Mouse (Mus musculus) mouse embryonic stem cell (cell line): ENCODE measurements around the gene Cdc27.

Experiments
- in situ Hi-C, 2 experiments: fragments of 300-500 bp; cut with MboI; formaldehyde crosslinking; loops; 1 replicate in 1 of 2; 3 replicates in 1 of 2; pipeline ENCODE4 v1.14.3; 2019 to 2020; ENCODE audit warnings: low sequenced_read_pairs in 2 of 2, low pct_unique_long_range_greater_than_20kb in 1 of 2, mixed read lengths in 1 of 2; ENCODE audit not compliant: unreplicated experiment in 1 of 2

Gene Cdc27

GRCm38 (mm10) chr11:104536843-104537242 lies 13.6 kb downstream of the Cdc27 start:
- in situ Hi-C loops, result no loop called here

GRCm38 (mm10) chr11:104525935-104526334 lies 24.5 kb downstream of the Cdc27 start:
- in situ Hi-C loops, result no loop called here

GRCm38 (mm10) chr11:104512436-104512835 lies 38.0 kb downstream of the Cdc27 start:
- in situ Hi-C loops, result no loop called here

GRCm38 (mm10) chr11:104510606-104511005 lies 39.8 kb downstream of the Cdc27 start:
- in situ Hi-C loops, result no loop called here

GRCm38 (mm10) chr11:104508455-104508854 lies 42.0 kb downstream of the Cdc27 start:
- in situ Hi-C loops, result no loop called here

GRCm38 (mm10) chr11:104488292-104488691 lies 62.1 kb downstream of the Cdc27 start:
- in situ Hi-C loops, result no loop called here

- in situ Hi-C loops, result no loop called here
Measured at GRCm38 (mm10) chr11:104481971-104482370, 68.4 kb downstream of the Cdc27 start.

- in situ Hi-C loops, result no loop called here
Measured at GRCm38 (mm10) chr11:104479505-104479904, 70.9 kb downstream of the Cdc27 start.

DNA sequence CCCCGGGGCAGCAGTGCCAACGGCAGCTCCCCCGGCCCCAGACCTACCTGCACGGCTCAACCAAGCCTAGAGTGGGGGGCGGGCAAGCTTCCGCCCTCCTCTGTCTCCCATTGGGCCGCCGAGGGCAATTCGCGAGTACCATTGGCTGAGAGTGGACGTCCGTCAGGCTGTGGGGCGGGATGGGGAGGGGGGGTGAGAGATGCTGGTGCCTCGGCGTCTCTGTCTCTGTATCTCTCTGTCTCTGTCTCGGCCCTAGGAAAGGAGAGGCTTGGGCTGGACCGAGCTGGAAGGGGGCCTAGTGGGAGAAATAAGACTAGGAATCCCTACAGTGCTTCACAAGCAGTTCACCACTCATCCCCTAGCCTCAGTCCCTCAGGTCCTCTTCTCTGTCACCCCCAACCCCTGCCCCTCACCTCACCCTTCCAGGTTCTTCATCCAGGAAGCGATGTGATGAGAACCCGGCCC lies 81.0 kb downstream of the Cdc27 start:
- in situ Hi-C loops, result loop anchor here in 1 of 2 experiments (25.0 kb wide), 1 partner anchor 482 kb away; no protein-coding TSS in a partner anchor

DNA sequence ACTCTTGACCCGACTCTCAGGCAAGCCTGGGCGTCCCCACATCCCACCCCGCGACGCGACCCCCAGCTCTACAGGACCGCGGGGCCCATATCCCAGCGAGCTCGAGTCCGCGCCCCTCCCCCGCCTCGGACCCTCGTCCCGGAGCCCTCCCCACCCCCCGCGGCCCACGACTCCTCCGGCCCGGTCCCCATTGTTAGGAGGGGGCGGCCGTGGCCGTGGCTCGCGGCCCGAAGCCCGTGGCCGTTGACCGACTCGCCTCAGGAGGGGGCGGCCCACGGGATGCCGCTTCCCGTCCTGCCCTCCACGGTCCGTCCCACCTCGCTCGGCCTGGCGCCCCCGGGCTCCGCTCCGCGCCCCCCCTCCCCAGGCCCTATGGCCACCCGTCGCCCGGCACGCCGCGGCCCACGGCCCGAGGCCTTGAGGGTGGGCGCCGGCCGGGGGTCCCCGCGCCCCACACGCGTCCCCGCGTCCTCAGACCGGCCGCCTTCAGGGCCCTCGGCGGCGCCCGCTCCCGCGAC lies 81.6 kb downstream of the Cdc27 start, which contains the start of gene Kansl1:
Gene Kansl1 (minus strand): TSS at position 111 of the 518 bp plus-strand sequence.
- in situ Hi-C loops, result loop anchor here in 1 of 2 experiments (25.0 kb wide), 1 partner anchor 482 kb away; no protein-coding TSS in a partner anchor

DNA sequence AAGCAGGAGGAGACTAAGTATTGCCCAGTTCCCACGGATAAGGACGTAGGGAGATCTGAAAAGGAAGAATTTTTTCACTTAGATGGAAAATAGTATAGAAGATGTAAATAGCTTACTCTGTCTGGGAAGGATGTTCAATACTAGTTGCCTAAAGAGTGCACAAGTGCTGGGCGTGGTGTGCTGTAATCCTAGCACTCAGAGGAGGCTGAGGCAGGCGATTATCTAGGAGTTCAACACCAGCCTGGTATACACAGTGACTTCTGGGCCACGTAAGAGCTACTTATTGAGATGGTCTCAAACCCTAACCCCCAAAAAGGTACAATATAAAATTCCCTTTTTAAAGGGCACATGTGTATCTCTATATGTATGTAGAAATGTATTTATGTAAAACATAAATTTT lies 82.7 kb downstream of the Cdc27 start:
- in situ Hi-C loops, result loop anchor here in 1 of 2 experiments (25.0 kb wide), 1 partner anchor 480 kb away; no protein-coding TSS in a partner anchor

DNA sequence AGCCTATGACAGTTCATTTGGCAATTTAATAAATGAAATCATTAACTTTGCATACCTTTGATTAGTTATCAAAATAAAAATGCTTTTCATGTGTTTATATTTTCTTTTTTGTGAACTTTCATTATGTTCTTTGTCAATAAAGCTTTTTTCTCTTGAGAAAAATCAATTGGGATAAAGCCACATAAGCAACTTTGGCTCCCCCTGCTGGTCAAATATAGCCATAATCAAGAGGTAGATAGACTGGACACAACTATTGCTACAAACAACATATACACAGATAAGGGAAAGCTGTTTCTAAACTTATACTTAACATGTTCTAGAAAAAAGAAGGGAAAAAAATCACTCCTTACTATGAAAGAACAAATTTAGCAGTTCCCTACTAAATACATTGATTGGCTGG lies 88.9 kb downstream of the Cdc27 start:
- in situ Hi-C loops, result loop anchor here in 1 of 2 experiments (25.0 kb wide), 1 partner anchor 474 kb away; no protein-coding TSS in a partner anchor

GRCm38 (mm10) chr11:104459671-104460070 lies 90.7 kb downstream of the Cdc27 start:
- in situ Hi-C loops, result loop anchor here in 1 of 2 experiments (25.0 kb wide), 1 partner anchor 472 kb away; no protein-coding TSS in a partner anchor

DNA sequence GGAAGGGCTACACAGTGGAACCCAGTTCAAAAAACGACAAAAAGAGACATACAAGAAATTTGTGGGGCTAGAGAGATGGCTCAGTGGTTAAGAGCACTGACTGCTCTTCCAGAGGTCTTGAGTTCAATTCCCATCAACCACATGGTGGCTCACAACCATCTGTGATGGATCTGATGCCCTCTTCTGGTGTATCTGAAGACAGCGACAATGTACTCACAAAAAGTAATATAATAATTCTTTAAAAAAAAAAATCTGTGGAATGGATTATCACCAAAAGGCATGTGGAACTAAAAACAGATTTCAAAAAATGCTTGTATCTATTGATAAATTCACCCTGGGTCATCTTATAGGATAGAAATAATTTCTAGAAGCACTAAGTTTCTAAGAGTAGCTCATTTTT lies 91.9 kb downstream of the Cdc27 start:
- in situ Hi-C loops, result loop anchor here in 1 of 2 experiments (25.0 kb wide), 1 partner anchor 471 kb away; no protein-coding TSS in a partner anchor
